Mouse (Mus musculus) brain, embryonic 14.5 days (tissue): ENCODE measurements at regions not wholly inside any gene's neighbourhood (a gene's known extent, or its start where the extent isn't known, plus 50 kb on each side); places are given as distances from the start of the nearest gene placed in this dataset.

Source experiments
- DNase-seq: peaks from one replicate; pipeline ENCODE4 v3.0.0-alpha.2; 2011; ENCODE audit warnings: low read depth
- CTCF ChIP-seq: fragments of 200-500 bp; IDR thresholded peaks from 2 replicates; pipeline ENCODE4 v1.5.1; 2012; ENCODE audit warnings: inconsistent platforms, mild to moderate bottlenecking, moderate library complexity, borderline replicate concordance; ENCODE audit not compliant: insufficient read depth, insufficient read length; ENCODE audit errors: extremely low read depth
- POLR2A ChIP-seq: fragments of 200-500 bp; IDR thresholded peaks from 2 replicates; pipeline ENCODE4 v1.6.1; 2012; ENCODE audit warnings: mild to moderate bottlenecking, inconsistent platforms, borderline replicate concordance; ENCODE audit not compliant: poor library complexity, insufficient read depth, insufficient read length, severe bottlenecking; ENCODE audit errors: extremely low read depth

- TF ChIP-seq CTCF (no peak), POLR2A (no peak)
These were observed 144.5 kb upstream of the Tab2 start for GRCm38 (mm10) chr10:8100489-8100888.

GRCm38 (mm10) chr10:8095924-8096323 lies 139.9 kb upstream of the Tab2 start:
- DNase-seq: no peak
- TF ChIP-seq CTCF (no peak), POLR2A (no peak)

More at GRCm38 (mm10) chr10:8100489-8100888, 144.5 kb upstream of the Tab2 start:
- DNase-seq: no peak

- no peak for TF ChIP-seq CTCF
- no peak for TF ChIP-seq POLR2A
- DNase-seq: no peak
These were observed 139.2 kb upstream of the Tab2 start for GRCm38 (mm10) chr10:8095206-8095605.

DNA sequence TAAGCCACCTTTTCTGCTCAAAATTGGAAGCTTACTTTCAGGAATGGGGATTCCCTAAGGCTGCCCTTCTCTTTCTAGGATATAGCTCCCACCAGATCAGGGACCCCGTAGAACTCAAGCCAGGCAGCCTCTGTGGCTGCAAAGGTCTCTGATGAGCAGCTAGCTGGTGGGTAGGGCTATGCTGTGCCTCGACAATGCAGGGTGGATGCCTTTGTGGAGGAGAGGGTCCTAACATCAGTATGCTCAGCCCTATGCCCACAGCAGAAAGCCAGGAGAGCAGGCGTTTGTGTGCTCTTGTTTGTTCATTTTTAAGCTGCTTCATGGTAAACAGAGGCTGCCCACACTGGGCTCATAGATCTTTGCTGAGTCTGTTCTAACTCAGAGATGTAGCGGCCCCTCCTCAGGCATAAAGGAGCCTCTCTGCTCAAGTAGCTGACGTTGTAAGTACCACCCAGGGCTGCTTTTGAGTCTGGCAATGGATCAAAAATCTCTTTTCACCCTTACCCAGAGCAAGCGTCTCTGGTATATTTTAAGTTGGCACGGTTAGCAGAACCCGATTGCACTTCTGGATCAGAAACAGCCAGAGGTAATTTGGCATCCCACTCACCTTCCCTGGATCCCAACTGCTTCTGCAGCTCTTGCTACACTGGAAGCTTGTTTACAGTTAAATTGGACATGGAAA lies 136.0 kb upstream of the Tab2 start:
- peak; percentile 38 for DNase-seq

DNA sequence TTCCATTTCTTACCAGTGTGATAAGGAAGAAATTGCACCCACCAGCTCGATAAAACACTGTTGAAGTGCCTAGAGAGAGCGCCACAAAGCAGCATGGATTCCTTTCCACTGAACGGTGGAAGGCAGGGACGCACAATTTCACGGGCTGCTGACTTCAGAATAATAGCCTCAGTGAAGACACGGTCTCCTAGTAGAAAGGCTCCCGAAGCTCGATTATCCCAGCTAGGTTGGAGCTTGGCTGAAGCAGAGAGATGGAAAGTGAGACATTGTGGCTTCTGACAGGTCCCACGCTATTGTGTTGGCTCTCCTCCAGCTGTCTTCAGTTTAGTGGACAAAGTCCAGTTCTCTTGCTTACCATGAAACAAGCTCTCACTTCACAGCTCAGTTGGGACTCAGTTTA lies 133.3 kb upstream of the Tab2 start:
- DNase-seq: peak; percentile 81
- TF ChIP-seq POLR2A (no peak), CTCF (no peak)

More for the DNA sequence above, 136.0 kb upstream of the Tab2 start:
- TF ChIP-seq CTCF (no peak), POLR2A (no peak)

GRCm38 (mm10) chr10:8088737-8089136 lies 132.7 kb upstream of the Tab2 start:
- DNase-seq: no peak
- no peak for TF ChIP-seq CTCF
- no peak for TF ChIP-seq POLR2A

DNA sequence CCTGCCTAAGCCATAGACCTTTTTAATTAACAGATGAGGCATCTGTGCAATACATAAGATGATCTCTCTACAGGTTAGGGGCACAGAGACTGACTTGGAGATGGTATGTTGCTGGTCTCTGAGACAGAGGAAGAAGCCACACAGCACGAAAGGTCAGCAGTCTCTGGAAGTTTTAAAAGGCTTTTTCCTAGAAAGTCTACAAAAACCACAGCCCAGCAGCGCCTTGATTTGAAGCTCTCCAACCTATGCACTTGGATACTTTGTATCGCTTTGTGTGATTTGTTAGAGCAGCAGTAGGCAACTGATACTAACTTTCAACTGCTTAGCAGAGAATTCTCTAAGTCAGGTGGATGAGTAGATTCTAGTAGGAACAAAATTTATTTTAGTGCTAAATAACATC lies 132.3 kb upstream of the Tab2 start:
- TF ChIP-seq CTCF: no peak
- TF ChIP-seq POLR2A: no peak
- no peak for DNase-seq

DNA sequence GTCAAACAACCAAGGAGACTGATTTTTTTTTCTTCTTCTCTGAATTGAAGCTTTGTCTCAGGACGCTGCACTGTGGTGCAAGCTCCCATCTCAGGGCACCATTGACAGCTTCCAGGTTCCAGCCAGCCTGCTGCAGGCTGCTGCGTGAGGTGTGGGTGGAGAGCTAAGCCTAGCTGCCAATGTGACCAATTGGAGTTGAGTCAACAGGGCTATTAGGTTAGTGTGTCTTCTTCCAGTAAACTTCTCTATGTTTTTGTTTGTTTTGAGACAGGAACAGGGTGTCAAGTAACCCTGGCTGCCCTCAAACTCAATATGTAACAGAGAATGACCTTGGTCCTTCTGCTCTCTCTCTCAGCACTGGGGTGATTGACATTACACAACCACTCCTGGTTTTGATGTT lies 131.1 kb upstream of the Tab2 start:
- DNase-seq: no peak
- TF ChIP-seq CTCF (no peak), POLR2A (no peak)

DNA sequence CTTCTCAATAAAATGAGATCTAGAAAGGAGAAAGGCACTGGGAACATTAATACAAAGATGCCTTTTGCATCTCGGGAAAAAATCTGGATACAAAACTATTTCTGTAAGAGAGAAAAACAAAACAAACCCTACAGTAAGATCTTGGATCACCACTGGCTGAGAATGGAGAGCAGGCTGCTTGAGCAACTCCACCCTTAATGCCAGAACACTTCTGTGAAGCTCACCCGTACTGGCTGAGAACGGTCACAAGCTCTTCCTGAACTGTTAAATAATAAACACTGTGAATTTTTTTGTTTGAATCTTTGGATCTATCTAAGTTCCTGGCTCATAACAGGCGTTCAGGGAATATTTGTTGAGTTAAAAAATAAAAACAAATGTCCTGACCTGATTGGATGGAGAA lies 130.4 kb upstream of the Tab2 start:
- TF ChIP-seq CTCF: no peak
- no peak for TF ChIP-seq POLR2A
- DNase-seq: no peak

DNA sequence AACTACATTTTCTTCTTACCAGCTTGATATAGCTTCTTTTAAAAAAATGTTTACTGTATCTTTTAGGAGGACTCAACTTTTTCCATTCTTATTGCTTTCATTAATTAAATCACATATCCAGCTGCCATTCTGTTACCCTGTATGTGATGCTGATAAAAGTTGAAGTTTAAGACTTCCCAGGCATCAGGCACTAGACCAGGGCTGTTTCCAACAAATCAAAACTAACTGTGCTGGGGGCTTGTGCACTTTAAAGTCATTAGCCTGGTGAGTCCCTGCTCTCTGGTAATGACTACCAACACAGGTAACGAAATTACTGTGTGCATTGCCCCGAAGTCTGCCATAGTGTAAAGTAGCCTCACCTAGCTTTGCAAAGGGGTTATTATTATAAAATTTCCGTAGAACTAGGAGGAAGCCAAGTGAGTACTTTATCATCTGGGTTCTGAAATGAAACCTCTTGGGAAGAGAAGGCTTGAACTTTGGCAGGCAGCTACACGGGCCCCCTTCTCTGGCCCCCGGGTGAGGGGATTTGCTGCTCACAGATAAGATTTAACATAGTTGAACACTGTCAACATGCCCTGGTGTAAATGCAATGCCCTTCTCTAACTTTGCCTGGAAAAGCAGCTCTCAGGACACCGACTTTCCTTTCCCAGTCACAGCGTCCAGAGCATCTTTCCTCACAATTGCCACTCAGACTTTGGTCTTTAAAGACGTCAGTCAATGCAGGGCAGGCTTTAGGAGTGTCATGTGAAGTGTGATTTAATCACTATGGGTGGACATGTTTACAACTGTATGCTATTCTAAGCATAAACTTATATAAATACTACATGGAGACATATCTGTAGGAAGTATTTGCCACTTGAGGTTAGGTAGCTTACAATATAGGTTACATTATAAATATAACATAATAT lies 122.1 kb upstream of the Tab2 start:
- DNase-seq: no peak
- TF ChIP-seq POLR2A (no peak), CTCF (no peak)

GRCm38 (mm10) chr10:8072463-8072862 lies 116.4 kb upstream of the Tab2 start:
- no peak for DNase-seq
- TF ChIP-seq POLR2A: no peak
- no peak for TF ChIP-seq CTCF
